Mouse (Mus musculus) myocyte (in vitro differentiated cells): ENCODE results near the gene Msantd2.

Experiments used
- E2F4 ChIP-seq: IDR thresholded peaks from one replicate; pipeline ENCODE4 v1.6.1; 2011; ENCODE audit warnings: mild to moderate bottlenecking, control low read depth, moderate library complexity; ENCODE audit not compliant: insufficient read depth
- MAX ChIP-seq: IDR thresholded peaks from one replicate; pipeline ENCODE4 v1.6.1; 2011; ENCODE audit warnings: low read depth, mild to moderate bottlenecking, control low read depth
- POLR2A ChIP-seq: IDR thresholded peaks from one replicate; pipeline ENCODE4 v1.6.1; 2011; ENCODE audit warnings: low read depth, mild to moderate bottlenecking, control low read depth, moderate library complexity; ENCODE audit not compliant: insufficient read length

- TF ChIP-seq POLR2A (no peak), E2F4 (no peak), MAX (no peak)
Measured at GRCm38 (mm10) chr9:37457151-37457550, 32.0 kb upstream of the Msantd2 start.
